Mouse (Mus musculus) ovary, postnatal 36 days (tissue): ENCODE results near the gene Rab11fip4.

Experiments
- DNase-seq: peaks from one replicate; pipeline ENCODE4 v3.0.0; 2022; ENCODE audit warnings: low spot score, mixed read lengths

The Rab11fip4 gene

GRCm38 (mm10) chr11:79713184-79713583 lies 122.2 kb downstream of the Rab11fip4 start:
- no peak for DNase-seq

- no peak for DNase-seq
These were observed 122.7 kb downstream of the Rab11fip4 start for GRCm38 (mm10) chr11:79713678-79714077.

- DNase-seq, result no peak
These were observed 123.2 kb downstream of the Rab11fip4 start for GRCm38 (mm10) chr11:79714082-79714742.

DNA sequence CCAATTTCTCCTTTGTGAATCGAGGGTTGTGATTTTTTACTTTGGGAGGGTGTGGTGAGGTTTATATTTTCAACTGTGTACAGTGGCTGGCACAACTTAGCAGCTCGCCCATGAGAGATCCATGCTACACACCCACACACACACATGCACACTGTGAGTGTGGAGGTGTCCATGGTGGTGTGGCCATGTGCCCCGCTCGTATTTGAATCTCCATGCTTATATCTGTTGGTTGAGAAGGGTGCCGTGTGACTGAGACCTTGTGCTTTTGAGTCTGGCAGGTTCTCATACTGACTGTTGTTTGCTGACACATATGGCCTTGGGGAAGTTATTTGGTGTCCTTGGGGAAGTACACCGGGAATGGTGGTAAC lies 123.7 kb downstream of the Rab11fip4 start:
- no peak for DNase-seq

DNA sequence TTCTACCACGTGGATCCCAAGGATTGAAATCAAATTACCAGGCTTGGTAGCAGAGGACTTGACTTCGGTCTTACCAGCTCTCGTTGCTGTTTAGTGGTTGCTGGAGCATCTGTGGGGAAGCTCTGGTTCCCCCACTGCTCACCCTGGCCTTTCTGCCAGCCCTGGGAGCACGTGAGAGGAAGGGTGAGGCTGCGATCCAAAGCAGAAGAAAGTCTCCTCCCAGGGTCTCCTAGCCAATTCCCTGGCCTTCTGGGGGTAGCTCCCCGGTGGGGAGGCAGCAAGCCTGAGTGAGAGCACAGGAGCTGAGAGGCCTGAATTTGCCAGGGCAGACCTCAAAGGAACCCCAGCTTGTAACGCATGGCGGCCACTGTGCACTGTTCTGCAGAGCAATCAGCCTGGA lies 124.3 kb downstream of the Rab11fip4 start:
- DNase-seq, result no peak

DNA sequence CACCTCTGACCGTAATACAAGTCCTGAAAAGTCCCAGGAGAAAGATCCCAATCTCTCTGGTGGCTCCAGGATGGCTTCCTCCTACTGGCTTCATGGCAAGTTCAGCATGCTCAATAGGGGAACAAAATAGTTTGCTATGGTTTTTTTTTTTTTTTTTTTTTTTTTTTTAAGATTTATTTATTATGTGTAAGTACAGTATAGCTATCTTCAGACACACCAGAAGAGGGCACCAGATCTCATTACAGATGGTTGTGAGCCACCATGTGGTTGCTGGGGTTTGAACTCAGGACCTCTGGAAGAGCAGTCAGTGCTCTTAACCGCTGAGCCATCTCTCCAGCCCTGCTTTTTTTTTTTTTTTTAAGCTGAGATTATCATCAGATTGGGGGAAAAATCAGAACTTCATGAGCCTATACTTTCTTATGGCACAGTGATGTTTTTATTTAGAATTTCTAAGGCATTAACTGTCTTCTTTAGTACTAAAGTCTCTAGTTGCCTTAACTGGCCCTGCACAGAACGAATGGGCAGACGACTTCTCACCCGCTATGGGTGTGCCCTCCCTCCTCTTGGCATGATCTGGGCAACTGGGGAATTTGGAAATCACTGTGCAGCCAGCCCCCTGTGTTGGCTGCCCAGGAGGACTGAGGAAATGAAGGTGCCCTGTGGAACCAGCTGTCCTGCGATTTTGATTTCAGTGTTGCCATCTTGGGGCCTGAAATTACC lies 124.9 kb downstream of the Rab11fip4 start:
- DNase-seq, result no peak

- DNase-seq, result no peak
These were observed 125.4 kb downstream of the Rab11fip4 start for GRCm38 (mm10) chr11:79716453-79716749.

- DNase-seq, result no peak
These were observed 126.3 kb downstream of the Rab11fip4 start for GRCm38 (mm10) chr11:79717271-79717670.

DNA sequence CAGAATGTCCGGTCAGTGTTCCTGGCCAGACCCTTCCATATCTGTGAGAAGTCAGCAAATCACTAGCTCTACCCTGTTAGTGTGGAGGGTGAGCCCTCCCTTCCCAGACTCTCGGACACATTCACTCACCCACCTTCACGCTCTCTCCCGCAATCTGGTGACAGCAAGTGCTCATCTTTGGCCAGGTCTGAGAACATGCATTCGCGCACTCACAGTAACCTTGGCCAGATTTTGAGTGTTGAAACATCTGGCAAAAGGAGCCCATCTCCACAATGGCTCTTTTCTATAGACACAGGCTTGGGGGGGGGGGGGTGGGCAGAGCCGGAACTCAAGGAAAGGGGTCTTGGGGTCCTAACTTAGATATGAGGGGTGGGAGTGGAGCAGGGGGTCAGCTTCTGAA lies 126.8 kb downstream of the Rab11fip4 start:
- no peak for DNase-seq

GRCm38 (mm10) chr11:79718202-79718601 lies 127.2 kb downstream of the Rab11fip4 start:
- no peak for DNase-seq

GRCm38 (mm10) chr11:79718829-79719346 lies 127.9 kb downstream of the Rab11fip4 start:
- DNase-seq, result no peak

DNA sequence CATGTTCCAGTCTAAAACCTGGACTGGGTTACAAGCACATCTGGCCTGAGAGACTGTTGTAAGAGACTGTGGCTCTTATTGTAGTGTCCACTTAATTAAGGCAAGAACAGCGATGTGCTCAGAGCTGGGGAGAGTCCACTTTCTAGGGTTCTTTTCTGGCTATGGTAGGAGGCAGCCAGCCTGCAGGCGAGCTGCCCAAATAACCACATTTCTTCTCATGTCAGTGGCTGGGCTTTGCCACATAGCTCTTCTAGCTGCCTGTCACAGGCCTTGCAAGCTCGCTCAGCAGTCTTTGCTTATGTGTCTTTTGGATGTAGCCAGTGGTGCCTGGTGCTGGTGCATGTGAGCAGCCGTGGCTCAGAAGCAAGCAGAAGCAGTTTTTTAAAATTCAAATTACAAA lies 129.7 kb downstream of the Rab11fip4 start:
- no peak for DNase-seq

GRCm38 (mm10) chr11:79722811-79723210 lies 131.8 kb downstream of the Rab11fip4 start:
- DNase-seq, result no peak

- no peak for DNase-seq
These were observed 134.0 kb downstream of the Rab11fip4 start for GRCm38 (mm10) chr11:79725005-79725404.

- peak; percentile 59 for DNase-seq
These were observed 138.4 kb downstream of the Rab11fip4 start for GRCm38 (mm10) chr11:79729231-79730047.

DNA sequence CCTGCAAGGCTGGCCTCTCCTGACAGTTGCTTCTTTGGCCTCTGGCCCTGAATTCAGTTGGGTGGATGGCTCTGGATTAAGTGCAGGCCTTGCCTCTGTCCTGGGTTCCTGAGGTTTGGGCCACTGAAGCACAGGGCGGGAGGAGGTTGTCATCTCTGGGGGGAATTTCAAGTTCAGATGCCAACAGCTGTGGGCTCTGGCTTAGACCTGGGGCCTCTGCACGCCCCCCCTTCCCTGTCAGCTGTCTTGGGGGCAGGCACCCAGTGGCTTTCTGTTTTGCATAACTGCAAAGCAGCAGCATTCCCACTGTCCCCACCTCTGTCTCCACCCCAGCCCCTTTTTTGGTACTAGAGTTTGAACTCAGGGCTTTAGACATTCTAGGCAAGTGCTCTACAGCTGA lies 139.4 kb downstream of the Rab11fip4 start:
- DNase-seq, result no peak

- DNase-seq, result no peak
These were observed 140.5 kb downstream of the Rab11fip4 start for GRCm38 (mm10) chr11:79731476-79731875.

DNA sequence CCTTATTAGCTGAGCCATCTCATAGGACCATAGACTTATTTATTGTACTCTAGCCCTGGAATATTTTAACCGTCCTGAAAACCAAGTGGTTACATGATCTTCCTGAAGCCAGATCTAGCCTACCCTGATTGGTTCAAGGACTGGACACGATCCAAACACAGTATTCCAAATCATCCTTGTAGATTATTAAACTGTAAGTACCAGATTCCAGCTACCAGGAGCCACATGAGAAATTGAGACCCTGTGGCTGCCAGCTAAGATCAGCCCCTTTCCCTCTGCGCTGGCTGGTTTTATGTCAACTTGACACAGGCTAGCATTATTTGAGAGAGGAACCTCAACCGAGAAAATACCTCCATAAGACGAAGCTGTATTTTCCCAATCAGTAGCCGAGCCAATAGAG lies 142.0 kb downstream of the Rab11fip4 start:
- DNase-seq, result no peak

GRCm38 (mm10) chr11:79736232-79737006 lies 145.4 kb downstream of the Rab11fip4 start:
- no peak for DNase-seq

DNA sequence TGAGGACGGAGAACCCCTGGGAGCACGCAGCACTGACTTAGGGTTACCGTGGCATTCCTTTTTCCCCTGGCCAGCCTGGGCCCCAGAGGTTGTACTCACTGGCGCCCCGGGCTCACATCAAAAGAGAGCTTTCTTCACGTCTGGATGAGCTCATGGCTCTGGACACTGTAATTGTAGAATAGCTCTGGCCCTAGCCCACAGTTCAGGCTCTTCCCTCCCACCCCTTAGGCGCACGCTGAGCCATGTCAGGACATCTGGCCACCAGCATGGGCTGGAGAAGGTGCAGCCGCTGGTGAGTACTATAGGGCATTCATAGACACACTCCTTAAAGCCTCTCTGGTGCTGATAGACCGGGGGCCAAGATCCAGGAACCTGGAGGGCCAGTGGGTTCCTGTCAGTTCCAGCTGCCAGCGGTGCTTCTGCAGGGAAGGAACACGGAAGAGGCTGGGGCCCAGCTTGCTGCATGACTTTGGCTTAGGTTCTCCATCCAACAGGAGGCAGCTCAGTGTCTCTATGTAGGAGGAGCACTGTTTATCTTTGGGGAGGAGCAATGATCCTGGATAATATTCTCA lies 146.2 kb downstream of the Rab11fip4 start:
- no peak for DNase-seq

GRCm38 (mm10) chr11:79737865-79738502 lies 147.0 kb downstream of the Rab11fip4 start:
- DNase-seq, result no peak
